Mouse (Mus musculus) liver, adult (tissue): ENCODE data around the gene Gpr18.

Source experiments
- GATA4 ChIP-seq: IDR thresholded peaks from 2 replicates; pipeline ENCODE4 v1.6.1; 2014; ENCODE audit warnings: mild to moderate bottlenecking, low read length; ENCODE audit not compliant: insufficient replicate concordance

Gene Gpr18

GRCm38 (mm10) chr14:121933906-121934596 is 18.5 kb upstream of the Gpr18 start:
- no peak for TF ChIP-seq GATA4

- TF ChIP-seq GATA4, result no peak
These were observed 16.6 kb upstream of the Gpr18 start for GRCm38 (mm10) chr14:121932180-121932579.

- TF ChIP-seq GATA4, result no peak
These were observed 16.0 kb upstream of the Gpr18 start for GRCm38 (mm10) chr14:121931594-121931993.

- TF ChIP-seq GATA4, result no peak
These were observed 15.3 kb upstream of the Gpr18 start for GRCm38 (mm10) chr14:121930731-121931383.

- peak; percentile 82 for TF ChIP-seq GATA4
These were observed 13.8 kb upstream of the Gpr18 start for GRCm38 (mm10) chr14:121929243-121929951.

GRCm38 (mm10) chr14:121928375-121929137 is 13.0 kb upstream of the Gpr18 start:
- no peak for TF ChIP-seq GATA4

GRCm38 (mm10) chr14:121927451-121927850 is 11.9 kb upstream of the Gpr18 start:
- no peak for TF ChIP-seq GATA4

- TF ChIP-seq GATA4, result no peak
These were observed 11.3 kb upstream of the Gpr18 start for GRCm38 (mm10) chr14:121926901-121927300.

- no peak for TF ChIP-seq GATA4
These were observed 9.3 kb upstream of the Gpr18 start for GRCm38 (mm10) chr14:121924876-121925275.

GRCm38 (mm10) chr14:121922731-121923130 is 7.2 kb upstream of the Gpr18 start:
- no peak for TF ChIP-seq GATA4

- TF ChIP-seq GATA4, result no peak
These were observed 6.4 kb upstream of the Gpr18 start for GRCm38 (mm10) chr14:121922016-121922415.

- no peak for TF ChIP-seq GATA4
These were observed 5.0 kb upstream of the Gpr18 start for GRCm38 (mm10) chr14:121920511-121921124.

- no peak for TF ChIP-seq GATA4
These were observed 4.2 kb upstream of the Gpr18 start for GRCm38 (mm10) chr14:121919752-121920151.

GRCm38 (mm10) chr14:121918266-121918665 is 2.7 kb upstream of the Gpr18 start:
- TF ChIP-seq GATA4, result no peak
